Mouse (Mus musculus) naive thymus-derived CD4-positive, alpha-beta T cell, adult 5 months (primary cell): ENCODE results near the gene Zfp202. TPM values are rescaled to one million over a fixed set of nuclear protein-coding genes. Genes with fewer than 3 reads are reported as not detected.

Experiments
- polyA plus RNA-seq: library from polyadenylated mRNA; unstranded; fragments of 100-300 nt; shearing (Covaris generic); gene quantifications from one replicate; pipeline ENCODE4 v1.2.1, GENCODE M21; 2017

Zfp202 gene
- 1.8 TPM for polyA plus RNA-seq

GRCm38 (mm10) chr9:40192098-40193038 is at the start of gene Zfp202:
Gene Zfp202 (plus strand): TSS chr9:40192316.

GRCm38 (mm10) chr9:40180620-40181019 is 11.5 kb upstream of the Zfp202 start, which contains the start of gene Olfr986:
Gene Olfr986 (plus strand): TSS chr9:40180920.

Other genes with a start within 250 kb of the Zfp202 start
- not detected for gene Olfr975, start 240.3 kb upstream of the Zfp202 start, polyA plus RNA-seq
- not detected for gene Olfr976, start 231.2 kb upstream of the Zfp202 start, polyA plus RNA-seq
- 0.37 TPM for gene Olfr978, start 200.2 kb upstream of the Zfp202 start, polyA plus RNA-seq
- gene Olfr979, start 188.9 kb upstream of the Zfp202 start, polyA plus RNA-seq = not detected
- gene Olfr980, start 182.7 kb upstream of the Zfp202 start, polyA plus RNA-seq = not detected
- gene Olfr981, start 170.9 kb upstream of the Zfp202 start, polyA plus RNA-seq = not detected
- not detected for gene Olfr982, start 118.5 kb upstream of the Zfp202 start, polyA plus RNA-seq
- not detected for gene Olfr983, start 98.7 kb upstream of the Zfp202 start, polyA plus RNA-seq
- gene Olfr984, start 78.1 kb upstream of the Zfp202 start, polyA plus RNA-seq = not detected
- not detected for gene Olfr985, start 62.1 kb upstream of the Zfp202 start, polyA plus RNA-seq
- not detected for gene Tmem225, start 44.2 kb upstream of the Zfp202 start, polyA plus RNA-seq
- not detected for gene Olfr986, start 11.4 kb upstream of the Zfp202 start, polyA plus RNA-seq
- gene Scn3b, start 76.9 kb downstream of the Zfp202 start, polyA plus RNA-seq = 0.09 TPM